Mouse (Mus musculus): ENCODE measurements at regions not wholly inside any gene's neighbourhood (a gene's known extent, or its start where the extent isn't known, plus 50 kb on each side); places are given as distances from the start of the nearest gene placed in this dataset.

GRCm38 (mm10) chr3:113953113-113953512 lies 77.2 kb upstream of the Col11a1 start:
- TF ChIP-seq CTCF (IDR thresholded peaks at IDR 0.05; ENCODE audit: control insufficient read depth, insufficient read depth, insufficient read length) = no peak
- TF ChIP-seq MYOG (IDR thresholded peaks at IDR 0.05; ENCODE audit: control insufficient read depth, extremely low read depth, insufficient read length) = no peak
